Mouse (Mus musculus) macrophage (primary cell): ENCODE measurements around the gene Wdr95. TPM values are rescaled to one million over a fixed set of nuclear protein-coding genes. Genes with fewer than 3 reads are reported as not detected.

Experiments used
- H3K27ac ChIP-seq: fragments of 350-480 bp; formaldehyde crosslinking; 2 replicates; pipeline ENCODE4 v1.9.0; 2021
- H3K36me3 ChIP-seq: fragments of 350-480 bp; formaldehyde crosslinking; 2 replicates; pipeline ENCODE4 v1.9.0; 2021; ENCODE audit errors: inconsistent target
- H3K4me3 ChIP-seq: fragments of 350-480 bp; formaldehyde crosslinking; 2 replicates; pipeline ENCODE4 v1.9.0; 2021; ENCODE audit errors: inconsistent target
- H3K79me2 ChIP-seq: fragments of 350-480 bp; formaldehyde crosslinking; 2 replicates; pipeline ENCODE4 v1.9.0; 2021; ENCODE audit errors: inconsistent target
- WGBS: methylation state at CpG from one replicate; pipeline ENCODE4 v1.1.7; 2026; ENCODE audit warnings: inconsistent platforms; ENCODE audit not compliant: missing documents; 5-methylcytosine and 5-hydroxymethylcytosine counted together
- polyA plus RNA-seq: library from polyadenylated mRNA; stranded (reverse); fragments of 250-400 nt; gene quantifications from 3 replicates; pipeline ENCODE4 v1.2.4, GENCODE M21; 2018; ENCODE audit warnings: inconsistent platforms

Gene Wdr95
- polyA plus RNA-seq, 1 experiment from 2014 or later: not detected

DNA sequence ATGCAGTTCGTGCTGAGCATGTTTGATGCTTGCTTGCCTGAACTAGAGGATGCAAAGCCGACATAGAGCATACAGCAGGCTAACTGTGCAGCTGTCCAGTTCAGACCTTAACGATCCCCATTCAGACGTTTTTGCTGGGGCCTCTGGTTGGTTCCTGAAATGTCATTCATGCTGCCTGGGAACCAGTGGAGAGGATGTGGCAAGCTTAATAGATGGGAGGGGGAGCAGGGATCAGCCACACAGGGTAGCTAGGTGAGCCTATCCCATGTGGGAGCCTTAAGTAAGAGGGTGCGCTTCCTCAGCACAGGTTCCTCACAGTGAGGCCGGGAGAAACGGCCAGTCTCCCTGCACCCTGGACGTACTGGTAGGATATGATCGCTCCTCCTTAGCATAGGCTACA, 7.5 kb downstream of the Wdr95 start:
- Histone ChIP-seq H3K27ac (no peak overlapping the region), H3K79me2 (no peaks in the 10 kb centered on the region), H3K36me3 (no peaks in the 10 kb centered on the region), H3K4me3 (no peak overlapping the region)
- WGBS: 33% methylated on average over 9 of the region's 9 CpGs

DNA sequence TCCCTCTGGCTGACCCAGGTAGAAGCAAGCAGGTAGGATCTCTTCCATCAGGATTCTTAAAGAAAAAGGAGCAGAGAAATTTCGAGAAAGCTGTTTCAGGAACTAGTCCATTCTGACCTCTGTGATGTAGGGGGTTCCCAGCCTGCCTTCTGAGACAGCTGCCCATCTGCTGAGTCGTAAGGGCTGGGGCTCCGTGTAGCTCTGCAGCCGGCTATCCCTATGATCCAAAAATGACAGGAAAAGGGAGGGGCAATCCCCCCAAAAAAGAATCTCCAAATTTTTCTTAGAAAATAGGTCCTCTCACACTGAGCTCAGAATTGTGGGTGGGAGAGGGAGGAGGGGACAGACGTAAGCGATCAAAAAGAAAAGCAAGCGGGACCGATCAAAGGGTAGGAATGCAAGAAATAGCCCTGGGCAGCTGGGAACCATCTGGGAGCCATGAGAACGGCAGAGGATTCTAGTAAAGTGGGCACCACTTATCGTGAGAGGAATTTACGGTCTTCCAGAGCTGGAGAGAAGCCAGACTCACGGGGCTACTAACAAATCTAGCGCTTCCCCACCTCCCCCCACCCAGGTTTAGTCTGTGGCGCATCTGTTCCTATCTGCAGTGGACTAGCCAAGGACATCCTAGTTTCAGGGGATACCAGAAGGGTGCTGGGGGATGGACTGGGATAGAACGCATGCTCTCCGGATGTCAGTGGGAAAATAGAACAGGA, 9.5 kb downstream of the Wdr95 start:
- H3K27ac ChIP-seq: no peak overlapping the region
- no peak overlapping the region for H3K4me3 ChIP-seq
- WGBS: 56% methylated on average over 16 of the region's 16 CpGs
- no peaks in the 10 kb centered on the region for H3K79me2 ChIP-seq
- no peaks in the 10 kb centered on the region for H3K36me3 ChIP-seq

DNA sequence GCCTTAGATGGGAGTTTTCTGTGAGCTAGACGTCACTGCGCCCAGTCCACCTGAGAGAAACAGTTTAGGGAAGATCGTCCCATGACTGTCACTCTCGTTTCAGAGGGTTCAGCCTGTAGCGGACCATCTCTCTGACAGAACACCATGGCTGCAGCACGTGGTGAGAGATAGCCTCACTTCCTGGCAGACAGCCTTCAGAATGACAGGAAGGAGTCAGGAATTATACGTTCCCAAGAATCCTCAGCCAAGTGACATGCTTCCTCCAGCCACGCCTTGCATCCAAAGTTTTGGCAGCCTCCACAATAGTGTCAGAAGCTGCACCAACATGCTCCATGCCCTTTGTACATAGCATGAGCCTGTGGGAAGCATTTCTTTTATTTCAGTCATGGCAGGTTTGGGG, 10.1 kb downstream of the Wdr95 start:
- no peaks in the 10 kb centered on the region for H3K79me2 ChIP-seq
- no peak overlapping the region for H3K27ac ChIP-seq
- H3K36me3 ChIP-seq: no peaks in the 10 kb centered on the region
- 80% methylated on average over 8 of the region's 8 CpGs for WGBS
- H3K4me3 ChIP-seq: no peak overlapping the region

DNA sequence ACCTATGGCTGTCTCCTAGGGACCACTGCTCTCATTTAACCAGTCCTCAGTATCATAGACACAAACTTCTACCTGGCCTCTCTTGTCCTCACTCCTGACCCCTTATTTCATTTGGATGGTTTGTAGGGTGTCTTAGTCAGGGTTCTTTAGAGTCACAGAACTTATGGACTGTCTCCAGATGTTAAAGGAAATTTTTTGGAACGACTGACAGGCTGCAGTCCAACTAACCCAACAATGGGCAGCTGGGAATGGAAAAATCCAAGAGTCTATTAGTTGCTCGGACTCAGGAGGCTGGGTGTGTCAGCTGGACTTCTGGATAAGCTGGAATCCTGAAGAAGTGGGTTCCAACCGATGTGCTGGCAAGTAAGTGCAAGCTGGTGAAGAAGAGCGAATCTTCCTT, 10.6 kb downstream of the Wdr95 start:
- Histone ChIP-seq H3K79me2 (no peaks in the 10 kb centered on the region), H3K4me3 (no peak overlapping the region), H3K36me3 (no peaks in the 10 kb centered on the region), H3K27ac (no peak overlapping the region)
- WGBS: 87% methylated on average over 4 of the region's 4 CpGs

DNA sequence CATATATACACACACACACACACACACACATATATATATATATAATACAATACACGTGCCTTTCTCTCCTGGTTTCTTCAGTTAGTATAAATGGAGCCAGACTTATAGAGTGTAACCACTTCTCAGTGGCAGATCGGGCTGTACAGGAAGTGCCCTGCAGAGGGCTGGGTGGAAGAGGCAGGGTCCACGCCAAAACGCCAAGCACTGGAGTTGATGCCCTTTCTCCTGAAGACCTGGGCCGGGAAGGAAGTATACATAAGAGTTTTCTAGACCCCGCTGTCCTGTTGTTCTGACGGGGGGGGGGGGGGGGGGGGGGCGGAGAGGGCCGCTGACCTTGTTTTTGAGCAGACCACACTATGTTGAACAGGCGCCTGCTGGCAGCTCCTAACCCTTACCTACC, 22.7 kb downstream of the Wdr95 start:
- no peaks in the 10 kb centered on the region for H3K36me3 ChIP-seq
- no peaks in the 10 kb centered on the region for H3K79me2 ChIP-seq
- no peak overlapping the region for H3K4me3 ChIP-seq
- WGBS: 20% methylated on average over 6 of the region's 10 CpGs
- H3K27ac ChIP-seq: no peak overlapping the region

DNA sequence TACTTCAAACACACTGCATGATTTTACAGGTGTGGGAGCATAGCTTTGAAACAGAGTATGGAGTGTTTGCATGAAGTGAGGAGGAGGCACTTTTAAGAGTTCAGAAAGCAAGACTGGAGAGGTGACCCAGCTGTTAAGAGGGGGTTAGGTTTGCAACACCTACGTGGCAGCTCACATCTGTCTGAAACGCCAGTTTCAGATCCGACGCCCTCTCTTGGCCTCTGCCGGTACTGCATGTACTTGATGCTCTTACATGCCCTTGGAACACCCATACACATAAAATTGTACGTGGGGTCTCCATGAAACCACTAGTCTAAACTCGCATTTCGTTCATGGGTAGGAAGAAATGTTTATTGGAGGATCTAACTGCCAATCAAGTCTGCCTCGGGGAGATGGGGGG, 24.3 kb downstream of the Wdr95 start:
- Histone ChIP-seq H3K36me3 (no peaks in the 10 kb centered on the region), H3K27ac (no peak overlapping the region), H3K4me3 (no peak overlapping the region), H3K79me2 (no peaks in the 10 kb centered on the region)
- 63% methylated on average over 9 of the region's 9 CpGs for WGBS

DNA sequence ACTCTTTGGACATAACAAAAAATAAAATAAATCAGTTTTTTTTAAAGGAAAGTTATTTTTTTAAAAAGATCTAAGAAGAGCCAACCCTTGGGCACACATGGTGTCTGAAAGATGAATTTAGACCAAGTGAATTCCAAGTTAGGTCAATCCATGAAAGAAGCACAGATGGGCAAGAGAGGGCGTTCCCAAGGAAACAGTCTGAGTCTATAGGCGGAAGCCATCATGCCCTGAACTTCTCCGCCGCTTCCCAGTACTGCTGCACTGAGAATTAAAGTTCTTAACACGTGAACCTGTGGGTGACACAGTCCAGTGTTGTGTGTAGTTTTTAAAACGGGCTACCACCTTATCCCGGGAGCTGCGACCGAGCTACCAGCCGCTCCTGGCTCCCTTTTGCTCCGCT, 24.9 kb downstream of the Wdr95 start:
- H3K27ac ChIP-seq: no peak overlapping the region
- no peaks in the 10 kb centered on the region for H3K36me3 ChIP-seq
- 95% methylated on average over 11 of the region's 11 CpGs for WGBS
- H3K4me3 ChIP-seq: no peak overlapping the region
- H3K79me2 ChIP-seq: no peaks in the 10 kb centered on the region

DNA sequence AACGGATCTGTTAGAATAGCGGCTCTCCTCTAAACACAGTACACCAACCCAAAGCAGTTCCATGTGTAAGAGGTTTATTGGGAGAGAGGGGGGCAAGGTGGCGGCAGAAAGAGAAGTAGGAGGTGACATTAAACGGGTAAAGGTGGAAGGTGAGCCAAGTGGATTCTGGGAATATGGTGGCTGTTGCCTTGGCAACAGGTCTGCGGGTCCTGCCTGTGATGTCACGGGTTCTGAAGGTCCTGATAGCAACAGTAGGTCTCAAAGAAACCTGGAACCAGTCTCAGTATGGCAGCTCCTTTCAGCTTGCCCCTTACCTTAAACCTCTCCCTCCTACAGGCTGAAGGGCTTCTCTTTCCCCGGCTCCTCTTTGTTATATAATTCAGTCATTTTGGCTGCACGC, 25.9 kb downstream of the Wdr95 start:
- Histone ChIP-seq H3K36me3 (no peaks in the 10 kb centered on the region), H3K4me3 (no peak overlapping the region), H3K79me2 (no peaks in the 10 kb centered on the region), H3K27ac (no peak overlapping the region)
- WGBS: 84% methylated on average over 8 of the region's 8 CpGs

DNA sequence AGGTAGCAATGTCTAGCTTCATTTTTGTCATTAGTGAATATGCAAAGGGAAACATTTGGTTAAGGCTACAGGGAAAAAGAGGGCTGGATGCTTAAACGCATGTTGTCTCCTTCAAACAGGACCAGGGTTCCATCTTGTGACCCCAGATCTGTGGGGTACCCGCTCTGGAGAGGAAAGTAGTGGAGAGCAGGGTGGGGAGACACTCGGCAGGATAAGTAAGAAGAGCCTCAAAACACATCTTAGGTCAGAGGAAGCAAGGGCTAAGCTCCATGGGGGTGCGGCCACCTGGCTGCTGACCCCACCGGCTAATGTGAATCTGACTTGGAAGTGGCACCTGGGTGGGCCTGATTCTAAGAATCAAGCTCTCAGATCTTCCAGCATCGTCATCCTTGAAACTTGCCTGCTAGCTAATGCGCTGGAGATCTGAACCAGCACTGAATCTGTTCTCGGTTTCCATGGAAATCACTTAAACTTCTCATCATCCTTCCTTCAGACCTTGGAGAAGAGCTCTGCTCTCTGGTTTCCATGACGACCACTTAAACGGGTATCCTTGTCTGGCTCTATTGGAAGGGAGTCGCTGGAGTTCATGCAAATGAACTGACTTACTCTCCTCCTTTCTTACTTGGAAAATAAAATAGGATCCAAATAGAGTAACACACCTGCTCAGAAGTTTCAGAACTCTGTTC, 32.6 kb downstream of the Wdr95 start:
- Histone ChIP-seq H3K27ac (no peak overlapping the region), H3K36me3 (no peaks in the 10 kb centered on the region), H3K4me3 (no peak overlapping the region), H3K79me2 (no peaks in the 10 kb centered on the region)
- whole genome bisulfite sequencing: 77% methylated on average over 11 of the region's 11 CpGs

DNA sequence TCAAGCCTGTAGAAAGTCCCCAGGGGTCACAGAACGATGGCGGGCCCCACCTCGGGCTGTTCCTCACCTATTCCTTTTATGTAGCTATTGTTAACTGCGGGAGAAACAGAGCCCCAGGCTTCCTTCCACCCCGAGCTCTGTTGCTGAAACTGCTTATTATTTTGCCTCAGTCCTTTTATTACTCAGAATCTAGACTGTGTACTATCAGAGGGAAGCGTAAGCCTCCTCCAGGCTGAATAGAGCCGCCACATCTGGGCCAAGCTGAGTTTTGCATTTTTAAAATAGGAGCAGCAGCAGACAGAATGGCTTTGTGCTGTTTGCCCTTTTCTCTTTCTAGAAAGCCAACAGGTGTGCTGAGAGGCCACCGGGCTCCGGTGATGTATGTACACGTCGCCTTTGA, 37.5 kb downstream of the Wdr95 start:
- Histone ChIP-seq H3K4me3 (no peak overlapping the region), H3K36me3 (no peaks in the 10 kb centered on the region), H3K27ac (no peak overlapping the region), H3K79me2 (no peaks in the 10 kb centered on the region)
- 82% methylated on average over 11 of the region's 11 CpGs for WGBS

DNA sequence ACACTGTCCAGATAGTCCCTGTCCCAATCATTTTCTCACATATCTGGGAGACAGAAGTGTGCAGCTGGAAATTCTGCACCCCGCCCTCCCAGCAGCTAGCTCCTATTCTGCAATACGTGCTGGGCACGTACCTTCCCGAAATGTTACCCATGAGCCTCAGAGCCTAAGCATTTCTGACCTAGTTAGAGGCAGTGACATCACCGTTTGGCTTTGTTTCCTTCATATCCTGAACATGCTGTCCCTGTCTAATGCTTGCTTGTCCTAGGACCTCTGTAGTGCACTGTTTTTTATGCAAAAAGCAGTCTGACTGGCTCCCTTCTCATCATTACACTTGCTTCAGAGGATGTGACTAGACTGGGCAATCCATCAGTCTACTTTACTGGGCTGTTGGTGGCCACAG, 38.5 kb downstream of the Wdr95 start:
- WGBS: 86% methylated on average over 5 of the region's 5 CpGs
- no peaks in the 10 kb centered on the region for H3K79me2 ChIP-seq
- H3K36me3 ChIP-seq: no peaks in the 10 kb centered on the region
- no peak overlapping the region for H3K27ac ChIP-seq
- H3K4me3 ChIP-seq: no peak overlapping the region

DNA sequence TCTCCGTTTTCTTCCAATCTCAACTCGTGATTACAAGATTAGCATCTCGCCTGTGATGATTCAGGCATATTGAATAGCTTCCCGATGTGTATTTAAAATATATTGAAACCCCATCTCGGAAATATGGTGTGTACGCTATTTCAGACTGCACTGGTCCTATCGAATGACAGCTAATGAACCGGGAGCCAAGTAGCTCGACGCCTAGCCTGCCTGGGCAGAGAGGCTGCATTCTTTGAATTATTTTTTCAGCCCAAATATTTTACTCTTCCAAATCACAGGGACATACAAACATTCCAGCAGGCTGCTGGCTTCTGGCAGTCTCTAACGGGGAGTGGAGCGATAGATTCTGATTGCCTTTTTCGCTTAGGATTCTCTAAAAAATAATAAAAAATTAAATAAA, 40.5 kb downstream of the Wdr95 start:
- Histone ChIP-seq H3K36me3 (no peaks in the 10 kb centered on the region), H3K27ac (no peak overlapping the region), H3K79me2 (no peaks in the 10 kb centered on the region), H3K4me3 (no peak overlapping the region)
- 91% methylated on average over 13 of the region's 13 CpGs for WGBS

DNA sequence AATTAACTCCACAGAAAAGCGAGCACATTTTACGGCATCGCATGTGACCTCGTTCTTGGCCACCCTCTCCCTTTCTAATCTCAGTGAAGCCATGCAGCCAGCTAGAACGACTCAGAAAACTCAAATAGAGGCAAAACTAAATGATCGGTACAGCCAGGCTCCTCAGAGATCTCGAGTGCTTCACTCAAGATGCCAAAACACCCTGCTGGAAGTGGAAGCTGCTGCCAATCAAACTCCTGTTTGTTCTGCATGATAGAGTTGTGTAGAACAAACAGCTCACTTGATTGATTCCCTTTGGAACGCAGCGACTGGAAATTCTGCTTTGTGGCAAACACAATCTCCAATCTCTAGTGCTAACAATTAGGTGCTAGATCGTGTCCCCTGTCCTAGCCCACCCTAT, 48.5 kb downstream of the Wdr95 start:
- H3K36me3 ChIP-seq: no peaks in the 10 kb centered on the region
- no peak overlapping the region for H3K27ac ChIP-seq
- no peaks in the 10 kb centered on the region for H3K79me2 ChIP-seq
- no peak overlapping the region for H3K4me3 ChIP-seq
- 74% methylated on average over 9 of the region's 10 CpGs for WGBS

DNA sequence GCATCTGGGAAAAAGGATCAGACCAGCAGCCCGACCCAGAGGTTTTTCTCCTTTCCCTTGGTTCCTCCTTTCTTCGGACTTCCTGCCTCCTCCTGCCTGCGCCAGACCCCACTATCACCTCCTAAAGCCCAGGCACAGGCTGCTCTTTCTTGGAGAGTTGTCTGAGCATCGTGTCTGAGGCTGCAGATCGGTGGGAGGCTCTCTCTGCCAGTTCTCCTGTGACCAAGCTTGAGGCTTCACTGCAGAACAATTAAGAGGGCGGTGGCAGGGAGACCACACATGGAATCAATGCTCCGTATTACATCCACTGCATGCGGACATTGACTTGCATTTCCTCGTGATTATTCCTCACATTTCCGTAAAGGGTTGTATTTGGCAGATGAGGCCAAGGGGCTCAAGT, 49.0 kb downstream of the Wdr95 start:
- WGBS: 65% methylated on average over 10 of the region's 10 CpGs
- Histone ChIP-seq H3K79me2 (no peaks in the 10 kb centered on the region), H3K4me3 (no peak overlapping the region), H3K27ac (no peak overlapping the region), H3K36me3 (no peaks in the 10 kb centered on the region)

DNA sequence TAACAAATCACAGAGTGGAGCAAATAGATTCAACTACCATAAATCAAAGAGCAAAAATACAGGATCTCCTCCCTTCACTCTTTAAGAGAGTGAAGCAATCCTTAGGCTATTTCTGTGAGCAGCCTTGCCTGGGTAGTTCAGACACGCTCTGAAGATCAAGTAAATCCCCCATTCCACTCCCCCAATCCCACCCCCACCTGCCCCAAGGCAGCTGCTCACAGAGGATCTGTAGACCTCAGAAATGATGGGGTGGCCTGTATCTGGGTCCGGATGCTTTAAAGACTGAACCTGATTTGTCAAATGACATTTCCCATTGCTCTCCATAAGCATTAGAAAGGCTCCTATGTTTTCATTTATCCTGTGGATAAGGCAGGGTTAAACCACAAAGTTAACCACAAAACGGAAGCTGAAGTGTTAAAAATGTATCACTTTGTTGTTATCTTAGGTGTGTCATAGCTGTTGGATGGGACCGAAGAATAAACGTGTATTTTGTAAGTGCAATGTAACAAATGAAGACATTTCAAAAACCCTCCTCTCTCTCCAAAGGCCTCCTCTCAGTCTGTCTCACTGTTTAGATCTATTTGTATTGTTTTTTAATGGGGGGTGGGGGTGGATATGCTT, 54.3 kb downstream of the Wdr95 start:
- WGBS: 44% methylated on average over 5 of the region's 5 CpGs
- Histone ChIP-seq H3K79me2 (no peaks in the 10 kb centered on the region), H3K36me3 (no peaks in the 10 kb centered on the region), H3K27ac (no peak overlapping the region), H3K4me3 (no peak overlapping the region)
